Mouse (Mus musculus): ENCODE measurements around the gene Mapt.

- TF ChIP-seq CTCF (IDR thresholded peaks at IDR 0.05; ENCODE audit: insufficient read depth, low read length): peak; percentile 56
- no peak for TF ChIP-seq POLR2A (IDR thresholded peaks at IDR 0.05; ENCODE audit: borderline replicate concordance, extremely low read depth, low read depth, low read length)
These were observed 80.5 kb downstream of the Mapt start for GRCm38 (mm10) chr11:104311643-104312042.
